Mouse (Mus musculus): ENCODE measurements around the gene Homez.

Gene Homez

DNA sequence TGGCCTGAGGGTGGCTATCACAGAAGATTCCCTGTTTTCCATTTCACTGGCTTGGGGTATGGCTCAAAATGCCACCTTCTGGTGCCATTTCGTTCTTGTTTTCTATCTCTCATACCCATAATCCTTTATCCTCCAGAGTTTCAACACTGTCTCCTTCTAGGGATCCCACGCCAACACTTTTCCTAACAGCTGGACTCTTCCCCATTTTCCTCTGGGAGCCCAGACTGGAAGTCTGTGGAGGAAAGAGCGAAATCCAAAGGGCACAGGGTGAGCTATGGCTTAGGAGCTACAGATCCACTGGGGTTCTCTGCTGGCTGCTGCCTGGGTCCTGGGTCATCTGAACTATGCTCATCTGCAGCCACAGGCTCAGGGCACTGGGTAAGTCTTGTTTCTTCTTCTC lies 3.4 kb upstream of the Homez start:
- DNase-seq (ENCODE audit: low read depth in 2 of 2, low spot score in 2 of 2) = no peak

DNA sequence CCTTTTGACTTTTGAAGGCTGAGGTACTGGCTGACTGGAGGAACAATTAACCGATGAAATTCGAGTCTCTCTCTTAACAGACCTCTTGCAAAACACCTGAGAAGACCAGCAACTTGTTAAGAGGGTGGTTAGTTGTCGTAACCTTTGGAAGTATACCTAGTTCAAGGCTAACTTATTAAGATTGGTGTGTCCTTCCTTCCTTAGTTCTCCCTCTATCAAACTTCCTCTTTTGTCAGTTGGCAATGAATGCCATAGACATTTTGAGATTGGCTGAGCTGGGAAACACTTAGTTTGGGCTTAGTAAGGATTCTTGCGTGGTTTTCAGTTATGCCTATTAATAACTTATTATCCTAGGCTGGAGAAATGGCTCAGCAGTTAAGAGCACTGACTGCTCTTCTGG lies 2.7 kb downstream of the Homez start:
- no peak for DNase-seq (ENCODE audit: low read depth in 2 of 2, low spot score in 2 of 2)

DNA sequence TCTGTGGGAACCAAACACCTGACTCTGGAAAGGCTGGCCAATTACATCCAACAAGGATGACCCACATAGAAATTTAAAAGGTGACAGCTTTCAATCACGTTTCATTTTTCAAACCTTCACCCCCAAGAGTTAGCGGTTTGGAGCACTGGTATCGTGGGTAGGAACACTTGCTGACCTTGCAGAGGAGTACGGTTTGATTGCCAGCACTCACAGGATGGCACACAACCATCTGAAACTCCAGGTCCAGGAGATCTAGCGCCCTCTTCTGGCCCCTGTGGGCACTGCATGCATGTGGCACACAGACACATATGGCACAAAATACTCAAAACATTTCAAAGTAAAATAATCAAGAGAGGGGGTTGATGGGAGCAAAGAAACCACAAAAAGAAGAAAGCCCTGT lies 3.8 kb downstream of the Homez start:
- peak; percentile 48 to 67 for DNase-seq (ENCODE audit: low read depth in 2 of 2, low spot score in 2 of 2)

DNA sequence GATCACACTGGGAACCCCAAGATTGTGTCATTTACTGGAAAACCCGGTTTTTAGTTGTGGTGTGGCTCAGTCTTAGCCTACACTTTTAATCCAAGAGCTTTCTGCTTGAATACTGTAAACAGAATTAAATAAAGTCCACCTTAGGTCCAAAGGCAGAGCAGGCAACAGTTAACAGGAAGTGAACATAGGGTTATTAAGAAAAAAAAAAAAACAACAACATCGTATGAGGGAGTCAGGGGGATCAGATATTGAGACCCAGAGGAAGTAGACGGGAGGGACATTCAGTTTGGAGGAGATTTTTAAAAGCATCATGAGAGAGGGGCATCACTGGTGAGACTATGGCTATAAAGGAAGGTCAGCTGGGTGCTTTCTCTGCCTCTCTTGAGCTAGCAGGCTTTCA lies 4.5 kb downstream of the Homez start:
- no peak for DNase-seq (ENCODE audit: low read depth in 2 of 2, low spot score in 2 of 2)

DNA sequence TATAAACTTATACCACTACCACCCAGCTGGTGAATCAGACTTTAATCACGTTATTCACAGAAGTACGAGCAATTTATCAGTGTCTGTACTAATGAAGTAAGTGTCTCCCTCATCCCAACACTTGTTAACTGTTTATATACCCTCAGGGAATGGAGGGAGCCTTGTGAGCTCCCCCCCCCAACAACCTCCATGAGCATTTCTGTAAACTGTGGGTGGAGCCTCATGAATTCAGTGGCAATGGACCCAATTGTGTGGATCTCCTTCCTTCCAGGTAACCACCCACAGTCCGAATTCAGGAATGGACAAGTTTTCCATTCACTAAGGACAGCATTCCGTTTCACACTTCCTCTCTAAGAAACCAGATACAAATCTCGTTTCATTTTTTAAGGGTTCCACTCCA lies 5.1 kb downstream of the Homez start:
- DNase-seq (ENCODE audit: low read depth in 2 of 2, low spot score in 2 of 2) = no peak

DNA sequence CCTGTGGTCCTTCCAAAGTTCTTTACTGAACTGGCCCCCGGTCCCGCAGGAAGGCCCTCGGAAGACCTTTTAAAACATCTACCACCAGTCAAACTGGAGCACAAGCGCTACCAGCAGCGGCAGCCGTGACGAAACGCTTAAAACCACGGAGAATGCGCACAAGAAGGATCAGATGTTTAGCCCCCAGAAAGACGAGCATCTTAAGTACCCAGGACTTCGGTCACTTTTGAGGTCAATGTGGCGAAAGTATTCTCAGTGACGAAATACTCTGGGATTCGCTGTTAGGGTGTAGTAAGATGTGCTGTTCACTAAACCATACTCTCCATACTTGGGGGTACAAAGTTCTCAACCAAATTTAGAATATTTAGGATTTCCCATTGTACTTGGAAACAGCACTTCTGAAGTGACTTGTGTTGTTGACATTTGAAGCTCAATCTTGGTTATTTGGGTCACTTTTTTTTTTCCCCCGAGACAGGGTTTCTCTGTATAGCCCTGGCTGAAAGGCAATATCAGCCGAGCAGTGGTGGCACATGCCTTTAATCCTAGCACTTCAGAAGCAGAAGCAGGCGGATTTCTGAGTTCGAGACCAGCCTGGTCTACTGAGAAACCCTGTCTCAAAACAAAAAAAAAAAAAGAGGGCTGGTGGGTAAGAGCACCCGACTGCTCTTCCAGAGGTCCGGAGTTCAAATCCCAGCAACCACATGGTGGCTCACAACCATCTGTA lies 6.3 kb downstream of the Homez start:
- DNase-seq (ENCODE audit: low read depth in 2 of 2, low spot score in 2 of 2) = no peak

DNA sequence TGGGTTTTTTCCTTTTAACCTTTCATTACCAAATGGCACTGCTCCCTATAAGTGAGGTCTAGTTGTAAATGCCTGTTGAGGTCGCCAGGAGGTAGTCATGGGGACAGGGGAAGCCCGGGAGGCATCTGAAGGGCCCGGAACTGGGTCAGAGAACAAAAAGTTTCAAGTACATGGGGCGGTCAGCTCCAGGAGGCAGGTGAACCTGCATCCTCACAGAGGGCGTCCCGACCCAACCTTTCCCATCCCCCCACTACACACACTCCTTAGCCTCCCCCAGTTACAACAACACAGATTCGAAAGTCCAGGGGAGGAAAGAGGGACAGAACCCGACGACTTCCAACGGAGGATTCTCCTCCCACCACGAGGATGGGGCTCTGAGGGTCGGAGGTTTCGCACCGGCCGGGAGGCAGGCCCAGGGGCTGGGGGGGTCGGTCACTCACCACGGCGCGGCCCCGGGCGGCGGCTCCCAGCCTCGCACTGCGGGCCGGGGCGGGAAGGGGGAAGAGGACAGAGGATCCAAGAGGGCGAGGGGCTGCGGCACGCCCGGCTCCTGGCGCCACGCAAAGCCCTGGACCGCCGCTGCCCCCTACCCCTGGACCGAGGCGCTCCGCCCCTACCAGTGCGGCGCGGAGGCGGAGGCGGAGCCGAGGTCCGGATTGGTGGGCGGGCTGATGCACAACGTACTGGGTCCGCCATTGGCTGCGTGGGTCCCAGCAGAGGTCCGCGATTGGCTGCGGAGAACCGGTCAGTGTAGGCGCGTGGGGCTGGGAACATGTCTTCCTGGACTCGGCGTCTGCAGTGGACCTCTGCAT lies 7.1 kb downstream of the Homez start:
- peak; percentile 55 for DNase-seq (ENCODE audit: low read depth in 2 of 2, low spot score in 2 of 2)

DNA sequence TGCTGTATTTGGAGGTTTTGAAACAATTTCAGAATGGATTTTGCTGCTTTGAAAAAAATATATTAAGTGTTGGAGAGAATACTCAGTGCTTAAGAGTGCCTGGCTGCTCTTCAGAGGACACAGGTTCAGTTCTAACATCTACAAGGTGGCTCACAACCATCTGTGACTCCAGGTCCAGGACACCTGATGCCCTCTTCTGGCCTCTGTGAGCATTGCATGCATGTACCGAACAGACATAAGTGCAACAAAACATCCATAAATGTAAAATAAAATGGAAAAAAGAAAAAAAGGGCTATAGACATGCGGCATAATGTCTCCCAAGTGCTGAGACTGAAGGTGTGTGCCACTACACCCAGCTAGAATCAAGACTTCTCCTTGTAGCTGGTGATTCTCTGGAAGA lies 10.2 kb downstream of the Homez start:
- DNase-seq (ENCODE audit: low read depth in 2 of 2, low spot score in 2 of 2) = peak; percentile 42 to 65

DNA sequence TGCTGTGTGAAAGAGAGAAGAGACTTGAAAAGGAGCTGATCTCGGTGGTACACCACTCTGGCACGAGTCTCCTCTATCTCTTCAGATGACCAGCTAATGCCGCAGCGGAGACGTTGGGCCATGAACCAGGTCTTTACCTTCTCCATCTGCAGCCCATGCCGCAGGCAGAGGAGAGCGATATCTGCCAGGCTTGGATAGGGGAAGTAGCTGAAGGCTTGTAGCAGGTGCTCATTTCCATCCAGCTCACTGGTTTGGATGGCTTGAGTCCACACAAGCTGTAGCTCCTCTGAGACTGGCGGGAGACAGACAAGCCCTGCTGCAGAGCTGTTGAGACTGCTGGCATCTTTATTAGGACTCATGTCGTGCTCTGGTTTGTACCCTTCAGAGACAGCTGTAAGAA lies 12.9 kb downstream of the Homez start:
- DNase-seq (ENCODE audit: low read depth in 2 of 2, low spot score in 2 of 2) = no peak

DNA sequence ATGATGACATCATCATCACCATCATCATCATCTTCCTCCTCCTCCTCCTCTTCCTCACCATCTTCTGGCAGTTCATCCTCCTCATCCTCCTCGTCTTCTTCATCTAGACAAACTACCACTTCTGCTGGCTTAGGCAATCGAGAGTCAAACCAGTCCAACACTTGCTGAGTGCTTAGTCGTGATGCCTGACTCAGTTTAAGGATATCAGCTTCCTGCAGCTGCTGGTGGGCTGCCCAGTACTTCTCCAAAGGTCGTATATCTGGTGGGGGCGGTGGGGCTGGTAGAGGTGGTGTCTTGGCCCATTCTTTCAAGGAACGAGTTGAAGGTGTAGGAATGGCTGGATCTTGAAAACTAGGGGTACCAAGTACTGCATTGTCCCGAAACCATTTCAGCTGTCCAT lies 14.1 kb downstream of the Homez start:
- DNase-seq (ENCODE audit: low read depth in 2 of 2, low spot score in 2 of 2) = no peak

DNA sequence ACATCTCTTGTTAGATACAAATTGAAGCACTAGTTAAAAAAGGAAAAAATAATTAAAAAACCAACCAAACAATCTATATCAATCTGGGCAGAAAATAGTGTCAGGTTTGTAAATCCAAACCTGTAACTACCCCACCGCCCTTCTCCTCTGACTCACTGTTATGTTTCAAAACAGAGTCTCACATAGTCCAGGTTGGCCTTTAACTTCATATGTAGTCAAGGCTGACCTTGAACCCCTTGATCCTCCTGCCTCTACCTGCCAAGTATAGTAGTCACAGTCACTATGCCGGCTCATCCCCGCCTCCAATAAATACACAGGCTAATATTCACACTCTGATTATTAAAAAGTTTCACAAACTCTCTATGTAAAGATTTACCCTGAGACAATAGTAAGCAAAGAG lies 15.0 kb downstream of the Homez start:
- DNase-seq (ENCODE audit: low read depth in 2 of 2, low spot score in 2 of 2) = no peak

DNA sequence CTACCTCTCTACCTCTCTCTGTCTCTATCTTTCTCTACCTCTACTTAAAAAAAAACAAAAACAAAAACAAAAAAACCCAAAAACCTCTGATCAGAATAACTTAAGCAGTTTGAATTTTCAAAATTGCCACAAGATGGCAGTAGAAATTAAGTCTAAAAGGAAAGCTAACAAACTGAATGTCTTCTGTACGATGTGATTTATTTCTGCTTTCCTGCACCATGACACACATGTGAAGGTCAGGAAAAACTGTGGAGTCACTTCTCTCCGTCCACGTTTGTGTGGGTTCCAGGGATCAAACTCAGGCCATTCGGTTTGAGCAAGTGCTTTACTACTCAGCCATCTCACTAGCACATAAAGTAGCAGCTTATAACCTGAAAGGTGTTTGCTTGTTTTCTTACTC lies 27.3 kb downstream of the Homez start:
- DNase-seq (ENCODE audit: low read depth in 2 of 2, low spot score in 2 of 2) = peak in 1 of 2 experiments; percentile 21

DNA sequence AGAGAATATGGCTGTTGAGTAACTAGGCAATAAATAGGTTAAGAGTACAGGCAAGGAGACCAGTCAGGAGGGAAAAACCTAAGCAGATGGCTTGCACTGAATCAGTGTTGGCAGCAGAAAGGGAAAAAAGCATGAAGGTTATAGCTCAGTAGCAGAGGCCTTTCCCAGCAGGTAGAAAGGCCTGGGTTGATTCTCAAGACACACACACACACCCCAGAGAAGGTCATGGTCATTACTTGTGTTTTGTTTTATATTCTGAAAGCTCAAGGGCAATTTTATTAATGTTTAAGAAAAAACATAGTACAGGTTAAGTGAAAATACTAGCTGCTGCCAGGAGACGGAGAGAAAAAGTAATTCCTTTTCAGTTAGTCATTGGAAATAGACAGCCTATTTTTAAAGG lies 47.0 kb downstream of the Homez start:
- no peak for DNase-seq (ENCODE audit: low read depth in 2 of 2, low spot score in 2 of 2)

DNA sequence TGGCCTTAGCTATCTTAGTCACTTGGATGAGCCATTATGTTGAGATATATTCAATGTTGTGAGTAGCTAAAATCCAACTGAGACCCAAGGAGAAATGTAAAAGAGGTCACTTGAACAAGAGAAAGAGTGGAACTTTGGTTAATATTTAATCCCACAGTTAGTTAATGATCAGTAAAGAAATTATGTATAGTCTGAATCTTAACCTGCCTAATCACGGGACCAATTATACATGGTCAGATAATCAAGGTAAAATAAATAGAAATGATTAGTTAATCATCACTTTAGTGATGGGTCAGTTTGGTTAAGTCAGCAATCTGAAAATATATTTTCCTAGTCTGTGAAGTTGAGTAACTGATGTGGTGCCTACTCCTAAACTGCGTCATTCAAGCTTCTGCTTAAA lies 48.5 kb downstream of the Homez start:
- DNase-seq (ENCODE audit: low read depth in 2 of 2, low spot score in 2 of 2) = no peak

DNA sequence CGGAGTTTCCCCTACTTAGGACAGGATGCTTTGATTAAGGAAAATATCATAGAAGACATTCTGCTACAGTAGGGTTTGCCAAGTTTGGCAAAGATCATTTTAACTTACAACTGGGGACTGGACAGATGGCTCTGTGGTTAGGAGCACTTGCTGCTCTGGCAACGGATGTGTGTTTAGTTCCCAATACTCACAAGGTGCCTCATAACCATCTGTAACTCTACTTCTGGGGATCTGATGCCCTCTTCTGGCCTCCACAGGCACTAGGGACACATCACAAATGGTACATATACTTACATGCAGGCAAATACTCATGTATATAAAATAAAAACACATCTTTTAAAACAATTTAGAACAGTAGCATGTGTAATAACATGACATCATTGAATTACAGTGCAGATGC lies 53.0 kb downstream of the Homez start:
- no peak for DNase-seq (ENCODE audit: low read depth in 2 of 2, low spot score in 2 of 2)

DNA sequence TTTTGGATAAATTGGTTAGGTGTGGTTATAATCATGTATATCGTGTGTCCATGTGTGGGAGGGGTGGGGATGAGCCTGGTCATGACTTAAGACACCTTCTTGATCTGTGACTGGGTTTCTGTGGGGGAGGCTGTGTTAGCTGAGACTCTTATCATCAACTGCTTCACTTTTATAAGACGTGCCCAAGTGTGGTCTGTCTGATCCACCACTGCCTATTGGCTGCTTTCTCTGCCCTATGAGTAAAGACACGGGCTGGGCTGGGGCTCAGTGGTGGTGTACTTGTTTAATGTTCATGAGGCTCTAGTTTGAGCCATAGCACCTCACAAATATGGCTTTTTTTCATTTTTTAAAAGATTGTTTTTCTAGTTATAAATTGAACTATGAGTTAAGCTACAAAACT lies 55.0 kb downstream of the Homez start:
- DNase-seq (ENCODE audit: low read depth in 2 of 2, low spot score in 2 of 2) = no peak

DNA sequence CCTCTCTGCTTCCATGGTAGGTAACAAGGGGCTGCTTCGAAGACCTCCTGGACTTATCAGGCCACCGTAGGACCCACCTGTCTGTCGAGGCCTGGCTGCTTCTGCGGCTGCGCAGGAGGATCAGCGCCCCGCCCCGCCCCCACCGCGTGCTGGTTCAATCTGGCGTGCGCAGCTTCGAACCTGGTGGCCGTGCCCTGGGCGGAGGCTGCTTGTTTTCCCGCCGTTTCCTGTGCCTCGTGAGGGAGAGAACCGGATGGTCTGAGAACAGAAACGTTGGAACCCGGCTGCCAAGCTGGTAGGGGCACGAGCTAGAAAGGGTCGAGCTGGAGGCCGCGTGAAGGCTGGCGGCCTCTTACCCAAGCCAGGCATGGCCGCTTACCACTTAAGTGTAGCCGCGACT lies 56.8 kb downstream of the Homez start, which contains the start of gene Rnf212b:
TSS of gene Rnf212b (plus strand) at position 151 of the 400 bp plus-strand sequence.
- no peak for DNase-seq (ENCODE audit: low read depth in 2 of 2, low spot score in 2 of 2)

DNA sequence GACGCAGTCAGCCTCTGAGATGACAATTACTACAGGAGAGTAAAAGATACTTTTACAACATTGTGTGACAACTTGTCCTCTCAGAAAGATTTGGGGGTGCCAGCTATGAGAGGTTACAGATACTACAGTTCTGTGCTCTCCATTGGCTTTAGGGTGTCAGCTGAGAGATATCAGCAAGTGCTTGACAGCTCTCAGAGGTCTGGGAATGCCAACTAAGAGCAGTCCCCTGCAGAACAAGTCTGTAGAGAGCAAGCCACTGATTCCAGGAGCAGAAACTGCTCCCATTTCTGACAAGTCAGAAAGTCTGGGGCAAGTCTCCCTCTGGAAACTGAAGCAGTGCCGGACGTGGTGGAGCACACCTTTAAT lies 61.1 kb downstream of the Homez start:
- DNase-seq (ENCODE audit: low read depth in 2 of 2, low spot score in 2 of 2) = no peak

DNA sequence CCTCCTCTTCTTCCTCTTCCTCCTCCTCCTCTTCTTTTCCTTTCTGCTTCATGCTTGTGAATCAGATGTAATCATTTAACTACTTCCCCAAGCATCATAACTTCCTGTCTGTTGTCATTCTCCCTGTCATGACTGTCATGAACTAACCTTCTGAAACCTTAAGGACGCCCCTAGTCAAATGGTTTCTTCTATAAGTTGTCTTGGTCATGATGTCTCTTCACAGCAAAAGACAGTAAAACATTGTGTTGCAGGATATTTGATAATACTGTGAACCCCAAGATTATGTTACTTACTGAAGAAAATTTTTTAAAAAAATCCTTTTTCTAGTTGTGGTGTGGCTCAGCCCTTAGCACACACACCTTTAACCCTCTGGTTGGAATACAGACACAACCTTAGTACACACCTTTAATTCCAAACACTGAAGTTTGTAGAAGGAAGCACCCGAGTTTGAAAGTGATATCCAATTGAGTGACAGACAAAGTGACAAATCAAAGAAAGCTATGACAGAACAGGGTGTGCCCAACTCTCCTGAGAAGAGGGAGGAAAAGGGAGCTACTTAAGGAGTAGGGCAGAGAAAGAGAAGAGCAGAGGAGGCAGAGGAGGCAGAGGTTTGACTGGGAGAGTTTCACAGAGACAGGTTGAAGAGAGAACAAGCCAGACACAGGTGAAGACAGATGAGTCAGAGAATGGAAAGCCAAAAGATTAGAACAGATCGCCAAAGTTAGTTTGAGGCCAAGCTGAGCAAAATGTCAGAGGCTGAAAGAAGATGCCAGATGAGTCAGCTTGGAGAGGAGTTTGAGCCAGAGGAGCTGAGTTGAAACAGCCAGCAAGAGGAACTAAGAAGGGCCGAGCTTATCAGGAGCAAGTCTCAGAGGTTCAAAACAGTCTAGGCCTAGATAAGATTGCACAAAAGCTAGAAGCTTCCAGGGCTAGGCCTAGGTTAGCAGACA lies 61.8 kb downstream of the Homez start:
- DNase-seq (ENCODE audit: low read depth in 2 of 2, low spot score in 2 of 2) = no peak

DNA sequence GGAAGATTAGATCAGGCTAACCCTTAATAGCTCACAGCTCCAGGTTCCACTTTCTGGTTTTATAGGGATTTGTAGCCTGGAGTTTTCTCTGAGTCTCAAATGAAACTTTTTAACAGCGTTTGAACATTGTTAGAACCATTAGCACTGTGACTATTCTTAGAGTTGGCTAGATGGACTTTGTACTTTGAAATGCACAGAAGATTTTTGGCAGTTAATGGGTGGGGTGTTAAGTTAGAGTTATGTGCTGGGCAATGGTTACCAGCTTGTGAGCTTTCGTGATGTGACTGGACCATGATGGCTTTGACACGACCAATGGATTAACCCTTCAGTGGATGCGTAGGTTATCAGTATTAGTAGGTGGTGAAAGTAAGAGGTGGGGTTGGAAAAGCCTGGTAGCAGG lies 64.6 kb downstream of the Homez start:
- no peak for DNase-seq (ENCODE audit: low read depth in 2 of 2, low spot score in 2 of 2)

Measured in CD8-positive naive resting alpha-beta T cell, adult 2 months (primary cell).